ENCODE assay signal across 8 mouse cellular contexts in genomic region chr9:15710821-15711565, GRCm38 (mm10). TPM values are rescaled to one million over a fixed set of nuclear protein-coding genes. Genes with fewer than 3 reads are reported as not detected.
DNase-seq lines count a peak whose midpoint lies in the region; ATAC-seq and TF ChIP-seq lines count a peak whose summit lies in the region.

No protein-coding gene starts in this region.

- H3K36me3 ChIP-seq in intestine, embryonic 15.5 days, result no peaks in the 10 kb centered on the region
- H3K36me3 ChIP-seq in intestine, embryonic 16.5 days (ENCODE audit: control insufficient read depth, insufficient read depth, low read length), result no peaks in the 10 kb centered on the region
- H3K36me3 ChIP-seq in embryonic facial prominence, embryonic 13.5 days, result peaks cover 4% of the 10 kb centered on the region; the same call in 1 of the 2 replicates
- H3K36me3 ChIP-seq in hindbrain, embryonic 13.5 days, result no peaks in the 10 kb centered on the region
- no peaks in the 10 kb centered on the region for H3K36me3 ChIP-seq in midbrain, embryonic 16.5 days (ENCODE audit: control insufficient read depth, insufficient read depth, low read length)

- no peak overlapping the region for H3K9ac ChIP-seq in intestine, embryonic 15.5 days
- no peak overlapping the region for H3K9ac ChIP-seq in intestine, embryonic 16.5 days (ENCODE audit: low read depth, low read length)
- H3K9ac ChIP-seq in embryonic facial prominence, embryonic 13.5 days, result peak overlapping the region; percentile 87; the same call in 1 of the 2 replicates
- peak overlapping the region; percentile 93; the same call in 1 of the 2 replicates for H3K9ac ChIP-seq in hindbrain, embryonic 13.5 days
- H3K9ac ChIP-seq in midbrain, embryonic 16.5 days (ENCODE audit: low read depth, low read length), result no peak overlapping the region

- no peaks in the 10 kb centered on the region for H3K27me3 ChIP-seq in intestine, embryonic 15.5 days (replicated peaks)
- no peaks in the 10 kb centered on the region for H3K27me3 ChIP-seq in intestine, embryonic 16.5 days (replicated peaks; ENCODE audit: control insufficient read depth, insufficient read depth, low read length)
- no peaks in the 10 kb centered on the region for H3K27me3 ChIP-seq in embryonic facial prominence, embryonic 13.5 days
- H3K27me3 ChIP-seq in hindbrain, embryonic 13.5 days, result no peaks in the 10 kb centered on the region
- no peaks in the 10 kb centered on the region for H3K27me3 ChIP-seq in midbrain, embryonic 16.5 days (ENCODE audit: control insufficient read depth, insufficient read depth, low read depth, low read length)

- no peak overlapping the region for H3K4me3 ChIP-seq in intestine, embryonic 15.5 days (replicated peaks)
- H3K4me3 ChIP-seq in intestine, embryonic 16.5 days (ENCODE audit: low read length), result no peak overlapping the region
- peak overlapping the region; percentile 71 for H3K4me3 ChIP-seq in embryonic facial prominence, embryonic 13.5 days
- peak overlapping the region; percentile 71 for H3K4me3 ChIP-seq in hindbrain, embryonic 13.5 days
- peak overlapping the region; percentile 82 for H3K4me3 ChIP-seq in midbrain, embryonic 16.5 days (ENCODE audit: low read depth, low read length)
- H3K4me3 ChIP-seq in layer of hippocampus, adult 2 months, result no peak overlapping the region; the same call in 1 of the 2 replicates

- peak overlapping the region; percentile 89; the same call in 1 of the 2 replicates for H3K4me2 ChIP-seq in intestine, embryonic 15.5 days (replicated peaks)
- no peak overlapping the region for H3K4me2 ChIP-seq in intestine, embryonic 16.5 days (ENCODE audit: low read depth, low read length)
- peak overlapping the region; percentile 74 for H3K4me2 ChIP-seq in embryonic facial prominence, embryonic 13.5 days
- peak overlapping the region; percentile 72 for H3K4me2 ChIP-seq in hindbrain, embryonic 13.5 days
- peak overlapping the region; percentile 71 for H3K4me2 ChIP-seq in midbrain, embryonic 16.5 days (ENCODE audit: low read length)

- H3K27ac ChIP-seq in intestine, embryonic 15.5 days, result no peak overlapping the region
- no peak overlapping the region for H3K27ac ChIP-seq in intestine, embryonic 16.5 days (ENCODE audit: low read length)
- H3K27ac ChIP-seq in embryonic facial prominence, embryonic 13.5 days, result no peak overlapping the region
- no peak overlapping the region for H3K27ac ChIP-seq in hindbrain, embryonic 13.5 days
- no peak overlapping the region for H3K27ac ChIP-seq in midbrain, embryonic 16.5 days (ENCODE audit: low read length)
- H3K27ac ChIP-seq in layer of hippocampus, adult 2 months, result no peak overlapping the region

- intact Hi-C loops in gastrocnemius, postnatal 36 days (cut with DNase I), result no loop called here

- 86% methylated on average over 13 of the region's 13 CpGs for whole genome bisulfite sequencing in intestine, embryonic 15.5 days
- WGBS in intestine, embryonic 16.5 days, result 86% methylated on average over 13 of the region's 13 CpGs
- 89% methylated on average over 13 of the region's 13 CpGs for WGBS in embryonic facial prominence, embryonic 13.5 days
- WGBS in hindbrain, embryonic 13.5 days, result 85% methylated on average over 13 of the region's 13 CpGs
- WGBS in midbrain, embryonic 16.5 days, result 88% methylated on average over 13 of the region's 13 CpGs

- DNase-seq in yolk sac, embryonic 10.5 days (ENCODE audit: low spot score), result no peak
- no peak for DNase-seq in gastrocnemius, postnatal 36 days
- no peak for DNase-seq in layer of hippocampus, adult 2 months (ENCODE audit: low spot score in 2 of 2)

- no peak for TF ChIP-seq CTCF in layer of hippocampus, adult 2 months (conservative IDR thresholded peaks at IDR 0.05)

- H3K9me3 ChIP-seq in intestine, embryonic 15.5 days, result no peaks in the 10 kb centered on the region
- H3K9me3 ChIP-seq in intestine, embryonic 16.5 days (ENCODE audit: control insufficient read depth, low read length), result no peaks in the 10 kb centered on the region
- no peaks in the 10 kb centered on the region for H3K9me3 ChIP-seq in embryonic facial prominence, embryonic 13.5 days
- H3K9me3 ChIP-seq in hindbrain, embryonic 13.5 days, result no peaks in the 10 kb centered on the region
- H3K9me3 ChIP-seq in midbrain, embryonic 16.5 days (replicated peaks; ENCODE audit: control insufficient read depth, low read length, poor library complexity, severe bottlenecking), result no peaks in the 10 kb centered on the region

- ATAC-seq in intestine, embryonic 15.5 days, result no peak
- no peak for ATAC-seq in intestine, embryonic 16.5 days
- no peak for ATAC-seq in embryonic facial prominence, embryonic 13.5 days (ENCODE audit: insufficient number of reproducible peaks, insufficient read depth, low FRiP score, low TSS enrichment, low read depth)
- no peak for ATAC-seq in hindbrain, embryonic 13.5 days (ENCODE audit: low FRiP score)
- ATAC-seq in midbrain, embryonic 16.5 days, result no peak

- peaks cover 3% of the 10 kb centered on the region; the same call in 1 of the 2 replicates for H3K4me1 ChIP-seq in intestine, embryonic 15.5 days (replicated peaks)
- no peaks in the 10 kb centered on the region for H3K4me1 ChIP-seq in intestine, embryonic 16.5 days (ENCODE audit: control insufficient read depth, insufficient read depth, low read length)
- peaks cover 28% of the 10 kb centered on the region for H3K4me1 ChIP-seq in embryonic facial prominence, embryonic 13.5 days
- peaks cover 38% of the 10 kb centered on the region for H3K4me1 ChIP-seq in hindbrain, embryonic 13.5 days (replicated peaks)
- peaks cover 33% of the 10 kb centered on the region for H3K4me1 ChIP-seq in midbrain, embryonic 16.5 days (ENCODE audit: control insufficient read depth, insufficient read depth, low read length)

RNA-seq across cellular contexts. Expression of gene Slc36a4, which starts 1.5 kb away (rescaled TPM):
- 8.0 and 8.8 TPM in 2 replicates for polyA plus RNA-seq in intestine, embryonic 15.5 days (2015; fragmentation: Nextera tagmentation; extraction: Ambion mirVana)
- polyA plus RNA-seq in intestine, embryonic 16.5 days (2015; fragmentation: Nextera tagmentation; extraction: Ambion mirVana), result 6.0 TPM in 2 replicates
- 18.8 and 19.1 TPM in 2 replicates for polyA plus RNA-seq in embryonic facial prominence, embryonic 13.5 days (2015; fragmentation: Nextera tagmentation; extraction: Ambion mirVana)
- 21.4 and 27.2 TPM in 2 replicates for polyA plus RNA-seq in hindbrain, embryonic 13.5 days (2015; fragmentation: Nextera tagmentation; extraction: Ambion mirVana)
- 35.5 and 38.7 TPM in 2 replicates for polyA plus RNA-seq in midbrain, embryonic 16.5 days (2015; fragmentation: Nextera tagmentation; extraction: Ambion mirVana)
- 1 to 10 TPM; 2.3 to 2.9 TPM for total RNA-seq in gastrocnemius, postnatal 36 days (2021)
- 10 to 100 TPM; 44.6 TPM for total RNA-seq in layer of hippocampus, adult 2 months (2021)

Comparison
In these comparisons a context has a peak if more than half of its experiments do, and no peak if none do; other contexts are left out.
1. H3K4me3 ChIP-seq: peak in embryonic facial prominence, embryonic 13.5 days (single experiment), hindbrain, embryonic 13.5 days (single experiment) and midbrain, embryonic 16.5 days (single experiment); none in intestine, embryonic 15.5 days (single experiment), intestine, embryonic 16.5 days (single experiment) and layer of hippocampus, adult 2 months (single experiment).
2. H3K9ac ChIP-seq: peak in embryonic facial prominence, embryonic 13.5 days (single experiment) and hindbrain, embryonic 13.5 days (single experiment); none in intestine, embryonic 15.5 days (single experiment), intestine, embryonic 16.5 days (single experiment) and midbrain, embryonic 16.5 days (single experiment).